Mouse (Mus musculus) kidney, adult 9 months (tissue): ENCODE data around the gene Tmem129.

Experiments
- DNase-seq: peaks from one replicate; pipeline ENCODE4 v3.0.0; 2022

Tmem129 gene

DNA sequence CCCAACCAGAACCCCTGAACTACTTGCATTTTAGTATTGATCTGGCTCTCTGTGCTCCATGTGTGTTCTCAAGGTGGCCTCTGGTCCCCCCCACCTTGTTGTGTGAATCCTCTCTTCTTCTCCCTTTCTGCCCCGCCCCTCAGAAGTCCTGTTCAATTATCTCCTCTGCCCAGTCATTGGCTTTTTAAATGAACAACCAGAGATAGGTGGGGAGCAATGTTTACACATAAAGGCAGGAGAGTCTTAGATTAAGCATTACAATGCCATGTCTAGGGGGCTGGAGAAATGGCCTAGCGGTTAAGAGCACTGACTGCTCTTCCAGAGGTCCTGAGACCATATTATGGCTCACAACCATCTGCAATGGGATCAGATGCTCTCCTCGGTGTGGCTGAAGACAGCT is 22.9 kb downstream of the Tmem129 start:
- no peak for DNase-seq

DNA sequence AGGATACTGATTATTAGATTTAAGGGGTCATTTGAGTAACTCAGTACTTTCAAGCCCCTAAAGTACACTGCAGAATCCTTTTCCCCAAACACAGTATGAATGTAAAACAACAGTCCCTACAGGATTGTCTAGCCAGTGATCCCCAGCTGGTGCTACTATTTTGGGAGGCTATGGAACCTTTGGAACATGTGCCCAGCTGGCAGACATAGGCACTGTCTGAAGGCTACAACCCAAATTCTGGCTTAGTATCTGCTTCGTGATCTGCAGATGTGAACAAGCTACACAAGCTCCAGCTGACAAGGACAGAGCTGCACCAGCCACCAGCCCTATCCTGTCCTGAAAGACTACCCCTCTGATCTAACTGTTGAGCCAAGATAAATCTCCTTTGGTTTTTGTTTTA is 25.7 kb downstream of the Tmem129 start:
- DNase-seq = no peak

DNA sequence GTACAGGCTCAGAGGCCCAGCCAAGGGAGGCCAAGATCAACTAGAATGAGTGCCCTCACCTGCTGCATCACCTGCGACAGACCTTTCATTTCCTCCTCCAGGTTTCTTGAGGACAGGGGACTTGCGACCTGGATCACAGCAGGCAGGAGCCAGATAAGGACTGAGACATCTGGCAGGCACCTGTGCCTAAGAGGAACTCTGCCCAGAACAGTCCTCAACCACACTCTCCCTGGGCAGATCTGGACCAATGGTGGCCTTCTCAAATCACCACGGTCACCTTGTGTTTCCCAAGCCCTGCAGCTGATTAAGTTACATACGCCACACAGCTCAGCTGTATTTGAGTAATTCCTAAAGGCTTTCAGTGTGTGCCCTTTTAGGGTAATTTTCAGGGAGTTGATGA is 27.6 kb downstream of the Tmem129 start:
- no peak for DNase-seq

DNA sequence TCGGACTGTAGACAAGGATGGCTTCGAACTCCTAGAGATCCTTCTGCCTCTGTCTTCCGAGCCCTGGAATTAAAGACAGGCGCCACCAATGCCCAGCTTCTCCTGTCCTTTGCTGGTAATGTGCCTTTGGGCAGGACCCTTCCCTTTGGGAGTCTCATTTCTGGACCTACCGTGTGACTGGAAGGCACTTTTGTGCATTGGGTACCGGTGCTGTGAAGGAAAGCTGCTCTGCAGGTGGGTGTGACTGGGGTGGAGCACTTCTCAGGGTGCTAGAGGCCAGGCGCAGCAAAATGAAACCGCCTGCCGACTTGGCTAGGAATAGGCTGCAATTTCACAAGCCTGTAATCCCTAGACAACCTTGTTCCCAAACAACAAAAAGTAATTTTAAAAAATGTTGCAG is 28.2 kb downstream of the Tmem129 start:
- DNase-seq = no peak

DNA sequence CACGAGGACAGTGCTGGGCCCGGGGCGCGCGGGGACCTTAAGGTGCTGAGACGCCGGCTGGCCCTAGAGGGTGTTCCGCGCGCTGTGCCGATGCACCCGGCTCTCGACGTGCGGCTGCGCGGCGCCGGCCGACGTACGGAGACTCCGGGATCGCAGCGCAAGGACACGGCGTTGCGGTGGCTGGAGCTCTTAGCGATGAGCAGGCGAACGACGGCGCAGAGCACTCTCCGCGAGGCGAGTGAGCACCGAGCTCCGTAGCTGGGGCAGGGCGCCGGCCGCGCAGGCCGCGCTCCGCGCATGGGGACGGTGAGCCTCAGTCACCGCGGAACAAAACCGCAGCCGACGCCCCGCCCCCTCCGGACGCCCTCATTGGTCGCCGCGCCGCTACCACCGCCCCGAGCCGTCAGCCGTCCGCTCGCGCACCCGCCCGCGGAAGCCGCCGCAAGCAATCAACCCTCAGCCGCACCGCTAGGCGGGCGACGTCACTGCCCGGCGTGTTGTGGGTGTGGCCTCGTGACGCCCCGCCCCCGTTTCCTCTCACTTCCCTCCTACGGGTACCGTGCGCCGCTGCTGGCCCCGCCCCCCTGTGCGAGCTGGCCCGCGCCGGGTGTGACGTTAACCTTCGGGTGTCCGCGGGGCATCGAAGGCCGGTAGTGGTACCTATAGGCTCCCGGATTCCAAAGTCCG is 28.8 kb downstream of the Tmem129 start, which contains the start of the genes Fam53a and Gm9903:
Fam53a (minus strand) TSS at position 335 of the 687 bp plus-strand sequence.
Gm9903 (plus strand) TSS at position 625 of the 687 bp plus-strand sequence.
- DNase-seq = peak; percentile 100

DNA sequence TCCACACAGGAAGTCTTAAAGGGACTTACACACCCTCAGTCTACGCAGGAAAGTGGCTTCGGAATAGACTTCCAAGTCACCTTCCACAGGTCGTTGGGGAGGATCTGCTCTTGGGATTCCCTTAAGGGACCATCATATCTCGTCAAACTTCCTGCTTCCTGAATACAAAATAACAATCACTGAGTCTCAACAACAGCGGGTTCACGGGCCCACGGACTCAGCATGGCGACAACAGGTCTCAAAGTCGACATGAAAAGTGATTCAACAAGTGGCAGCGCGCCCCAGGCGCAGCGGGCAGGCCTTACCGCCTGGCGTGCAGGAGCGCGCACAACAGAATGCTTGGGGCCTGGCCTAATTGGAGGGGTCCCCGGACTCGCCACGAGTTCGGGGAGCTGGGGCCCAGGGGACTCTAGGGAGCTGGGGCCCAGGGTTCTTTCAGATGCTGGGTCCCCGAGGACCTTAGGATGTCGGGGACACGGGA is 29.4 kb downstream of the Tmem129 start:
- peak; percentile 57 for DNase-seq

DNA sequence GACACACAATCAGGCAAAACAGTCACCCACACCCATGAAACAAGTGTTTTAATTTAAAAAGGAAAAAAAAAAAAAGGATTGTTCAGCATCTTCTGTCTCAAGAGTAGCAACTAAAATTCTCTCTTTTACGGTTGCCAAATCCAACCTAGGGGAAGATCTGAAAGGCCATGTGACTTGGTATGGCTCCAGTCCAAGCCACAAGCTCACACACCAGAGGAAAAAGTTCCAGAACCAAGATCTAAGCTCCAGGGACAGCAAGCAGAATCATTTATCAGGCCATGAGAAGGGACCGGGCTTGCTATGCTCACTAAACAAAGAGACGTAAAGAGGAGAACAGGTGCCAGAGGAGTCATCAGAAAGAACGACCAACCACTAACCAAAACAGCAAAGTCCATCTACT is 30.2 kb downstream of the Tmem129 start:
- DNase-seq = peak; percentile 49

DNA sequence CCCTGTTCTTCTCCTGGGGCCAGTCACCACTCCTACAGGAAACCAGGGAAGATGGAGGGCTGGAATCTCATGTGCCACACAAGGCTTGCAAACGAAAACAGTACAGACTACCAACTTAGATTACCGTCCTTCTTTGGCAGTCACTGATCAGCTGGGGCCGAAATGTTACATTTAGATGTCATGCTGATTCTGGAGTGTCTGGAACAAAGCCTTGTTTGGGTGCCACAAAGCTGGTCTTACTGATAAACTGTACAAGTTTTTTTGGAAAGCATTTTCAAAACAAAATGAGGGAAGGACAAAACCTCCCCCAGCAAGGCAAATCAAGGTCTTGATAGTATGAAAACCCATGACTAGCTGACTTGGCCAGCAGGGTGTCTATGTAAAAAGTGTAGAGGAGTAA is 34.5 kb downstream of the Tmem129 start:
- DNase-seq = no peak

DNA sequence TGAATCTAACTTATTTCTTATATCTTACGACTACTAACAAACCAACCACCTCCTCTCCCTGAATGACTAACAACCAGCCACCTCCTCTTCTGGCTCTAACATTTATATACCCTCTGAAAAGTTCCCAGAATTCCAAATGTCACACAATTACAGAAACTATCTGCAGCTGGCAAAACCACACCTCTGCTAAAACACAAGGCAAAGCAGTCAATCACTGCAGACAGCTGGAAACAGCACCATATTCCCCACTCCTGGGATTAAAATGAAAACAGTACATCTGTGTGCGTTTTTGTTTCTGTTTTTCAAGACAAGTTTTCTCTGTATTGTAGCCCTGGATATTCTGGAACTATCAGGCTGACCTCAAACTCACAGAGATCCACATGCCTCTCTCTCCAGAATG is 35.5 kb downstream of the Tmem129 start:
- DNase-seq = no peak

DNA sequence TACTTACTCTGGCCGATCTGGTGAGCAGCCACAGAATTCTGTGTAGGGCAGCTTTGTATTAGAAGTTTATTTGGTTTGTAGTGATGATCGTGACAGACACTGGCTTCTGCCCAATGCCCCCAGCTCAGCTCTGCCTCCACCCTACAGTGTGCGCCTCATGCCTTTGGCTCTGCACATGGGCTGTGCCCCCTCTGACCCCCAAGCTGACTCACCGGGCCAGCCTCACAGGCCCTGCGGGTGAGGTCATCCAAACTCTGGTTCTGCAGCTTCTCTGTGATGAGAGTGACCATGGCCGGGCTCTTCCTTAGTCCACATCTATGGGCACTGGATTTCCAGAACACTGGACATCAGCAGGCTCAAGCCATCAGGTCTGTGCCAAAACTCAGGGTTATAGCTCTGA is 43.8 kb downstream of the Tmem129 start:
- no peak for DNase-seq

DNA sequence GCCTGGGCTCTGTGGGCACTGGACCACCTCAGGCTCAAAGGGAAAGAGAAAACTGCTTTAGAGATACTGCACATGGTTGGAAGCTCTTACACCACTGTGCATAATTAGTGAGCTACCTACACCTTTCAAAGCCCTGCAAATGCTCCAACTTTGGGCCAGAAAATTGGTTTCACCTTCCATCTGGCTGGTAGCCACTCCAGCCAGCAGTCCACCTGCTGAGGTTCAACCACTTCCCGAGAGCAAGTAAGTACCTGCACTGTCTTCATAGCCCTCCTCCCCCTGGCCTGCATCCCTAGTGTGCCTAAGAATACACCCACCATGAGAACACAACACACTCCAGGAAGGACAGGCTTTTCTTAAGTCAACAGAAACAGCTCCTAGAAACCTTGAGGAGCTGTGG is 46.4 kb downstream of the Tmem129 start:
- no peak for DNase-seq

DNA sequence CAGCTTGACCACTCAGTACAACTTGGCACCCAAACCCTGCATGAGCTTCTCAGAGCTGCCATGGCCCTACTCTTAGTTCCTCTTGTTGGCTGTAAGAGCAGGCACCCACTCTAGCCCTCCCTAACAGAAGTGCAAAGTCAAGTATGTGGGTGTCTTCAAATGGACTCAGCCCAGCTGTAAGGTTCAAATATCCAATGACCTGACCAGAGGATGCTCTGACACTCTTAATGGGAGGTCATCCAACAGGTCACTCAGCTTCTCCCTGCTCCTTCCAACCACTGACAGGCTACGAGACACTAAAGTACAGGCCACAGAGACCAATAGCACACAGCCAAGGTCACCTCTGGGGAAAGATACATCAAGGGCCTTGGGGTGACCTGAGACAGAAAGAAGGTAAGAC is 49.0 kb downstream of the Tmem129 start:
- peak; percentile 74 for DNase-seq

DNA sequence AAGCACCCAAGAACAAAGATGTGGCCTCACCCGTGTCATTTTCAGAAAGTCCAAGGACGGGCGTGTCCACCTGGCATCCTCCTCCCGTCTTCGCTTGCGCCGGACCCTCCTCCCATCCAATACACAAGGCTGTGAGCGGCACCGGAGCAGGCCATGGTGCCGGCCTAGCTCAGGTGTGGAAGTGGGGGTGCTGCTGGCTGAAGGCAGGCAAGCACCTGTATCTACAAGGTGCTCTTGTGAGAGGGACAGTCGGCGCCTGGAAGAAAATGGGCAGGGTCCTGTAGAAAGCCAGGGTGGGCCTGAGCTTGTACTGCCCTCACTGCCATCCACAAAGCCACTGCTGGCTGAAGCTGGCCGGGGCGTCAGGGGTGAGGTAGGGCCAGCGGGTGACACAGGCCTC is 50.8 kb downstream of the Tmem129 start:
- no peak for DNase-seq

DNA sequence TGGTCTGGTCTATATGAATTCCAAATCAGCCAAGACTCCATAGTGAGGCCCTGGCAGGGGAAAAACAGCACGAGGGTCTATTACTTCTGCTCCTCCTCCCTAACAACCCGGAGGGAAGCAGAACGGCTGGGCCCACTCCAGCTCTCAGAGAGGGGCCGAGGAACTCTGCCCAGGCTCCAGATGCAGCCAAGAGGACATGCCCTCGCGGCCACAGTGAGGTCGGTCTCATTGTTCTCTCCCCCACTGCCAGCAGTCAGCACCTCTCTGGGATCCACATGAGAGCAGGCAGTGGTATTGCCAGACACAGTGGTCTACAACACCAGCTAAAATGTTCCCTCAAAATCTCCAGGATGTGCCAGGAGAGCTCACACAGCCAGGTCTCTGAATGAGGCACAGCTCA is 51.6 kb downstream of the Tmem129 start:
- DNase-seq = no peak

DNA sequence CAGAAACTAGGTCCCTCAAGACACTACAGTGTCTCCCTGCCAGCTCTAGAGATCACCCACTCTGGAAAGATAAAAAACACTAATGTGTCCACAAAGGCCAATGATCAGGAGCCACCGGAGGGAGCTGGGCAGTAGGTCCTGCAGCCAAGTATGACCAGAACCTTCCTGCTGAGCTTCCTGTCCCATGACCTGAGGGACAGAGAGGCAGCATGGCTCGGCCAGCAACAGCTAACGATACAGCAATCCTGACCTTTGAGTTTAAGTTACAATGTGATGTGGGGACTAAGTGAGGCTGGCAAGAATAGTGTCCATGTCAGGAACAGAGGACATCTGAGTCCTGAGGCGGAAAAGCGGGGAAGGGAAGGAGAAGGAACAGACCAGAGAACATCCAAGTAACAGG is 52.9 kb downstream of the Tmem129 start:
- DNase-seq = peak; percentile 11
